Mouse (Mus musculus): ENCODE measurements at regions not wholly inside any gene's neighbourhood (a gene's known extent, or its start where the extent isn't known, plus 50 kb on each side); places are given as distances from the start of the nearest gene placed in this dataset.
A peak's percentile ranks its signal among the peaks of the same experiment; 100 is the strongest.

- no peak for DNase-seq (ENCODE audit: low spot score in 2 of 2)
Measured at GRCm38 (mm10) chr9:17294327-17294726, 793.2 kb upstream of the Fat3 start.

- no peak for DNase-seq (ENCODE audit: low spot score in 2 of 2)
Measured at GRCm38 (mm10) chr9:17288790-17289596, 787.9 kb upstream of the Fat3 start.

GRCm38 (mm10) chr9:17279334-17279990, 778.4 kb upstream of the Fat3 start:
- DNase-seq (ENCODE audit: low spot score in 2 of 2): no peak

GRCm38 (mm10) chr9:17272616-17273015, 771.5 kb upstream of the Fat3 start:
- no peak for DNase-seq (ENCODE audit: low spot score in 2 of 2)

- no peak for DNase-seq (ENCODE audit: low spot score in 2 of 2)
Measured at GRCm38 (mm10) chr9:17269624-17270023, 768.5 kb upstream of the Fat3 start.

- no peak for DNase-seq (ENCODE audit: low spot score in 2 of 2)
Measured at GRCm38 (mm10) chr9:17257148-17257547, 756.1 kb upstream of the Fat3 start.

- no peak for DNase-seq (ENCODE audit: low spot score in 2 of 2)
Measured at GRCm38 (mm10) chr9:17227091-17227481, 726.0 kb upstream of the Fat3 start.

- no peak for DNase-seq (ENCODE audit: low spot score in 2 of 2)
Measured at GRCm38 (mm10) chr9:17226475-17227090, 725.5 kb upstream of the Fat3 start.

- no peak for DNase-seq (ENCODE audit: low spot score in 2 of 2)
Measured at GRCm38 (mm10) chr9:17195339-17195738, 694.3 kb upstream of the Fat3 start.

GRCm38 (mm10) chr9:17189552-17189951, 688.5 kb upstream of the Fat3 start:
- DNase-seq (ENCODE audit: low spot score in 2 of 2): peak in 1 of 2 experiments; percentile 4

GRCm38 (mm10) chr9:17168193-17168592, 667.1 kb upstream of the Fat3 start:
- DNase-seq (ENCODE audit: low spot score in 2 of 2): no peak

GRCm38 (mm10) chr9:17166331-17166730, 665.2 kb upstream of the Fat3 start:
- no peak for DNase-seq (ENCODE audit: low spot score in 2 of 2)

GRCm38 (mm10) chr9:17158481-17159366, 657.6 kb upstream of the Fat3 start:
- DNase-seq (ENCODE audit: low spot score in 2 of 2): no peak

- peak; percentile 1 to 36 for DNase-seq (ENCODE audit: low spot score in 2 of 2)
Measured at GRCm38 (mm10) chr9:17152369-17152768, 651.3 kb upstream of the Fat3 start.

- DNase-seq (ENCODE audit: low spot score in 2 of 2): no peak
Measured at GRCm38 (mm10) chr9:17149424-17149823, 648.3 kb upstream of the Fat3 start.

All from layer of hippocampus, adult 18-20 months (tissue).